Mouse (Mus musculus) spleen, postnatal 14 days (tissue): ENCODE results near the gene Egfl8.

Source experiments
- DNase-seq, 2 experiments: peaks; one replicate each; pipeline ENCODE4 v3.0.0; 2021 to 2022; ENCODE audit warnings: low spot score in 2 of 2

Gene Egfl8

DNA sequence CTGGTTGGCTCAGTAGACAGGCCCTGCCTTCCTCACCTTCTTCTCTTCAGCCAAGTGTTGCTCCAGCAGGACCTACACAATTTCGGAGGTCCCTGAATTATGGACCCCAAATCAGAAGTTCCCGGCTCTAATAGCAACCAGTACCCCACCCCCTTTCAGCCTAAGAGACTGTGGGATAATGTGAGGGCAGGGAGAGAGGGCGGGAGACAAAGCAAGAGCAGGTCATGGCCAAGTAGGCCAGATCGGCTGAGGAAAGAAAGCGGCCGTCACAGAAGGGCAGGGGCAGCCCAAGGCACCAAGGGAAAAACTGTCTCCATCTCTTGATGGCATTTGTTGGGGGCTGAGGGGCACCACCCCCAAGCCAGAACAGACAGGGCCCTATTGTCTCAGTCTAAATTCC is at the start of gene Egfl8:
Gene Egfl8 (minus strand): TSS at position 101 of the 400 bp plus-strand sequence.
- no peak for DNase-seq

DNA sequence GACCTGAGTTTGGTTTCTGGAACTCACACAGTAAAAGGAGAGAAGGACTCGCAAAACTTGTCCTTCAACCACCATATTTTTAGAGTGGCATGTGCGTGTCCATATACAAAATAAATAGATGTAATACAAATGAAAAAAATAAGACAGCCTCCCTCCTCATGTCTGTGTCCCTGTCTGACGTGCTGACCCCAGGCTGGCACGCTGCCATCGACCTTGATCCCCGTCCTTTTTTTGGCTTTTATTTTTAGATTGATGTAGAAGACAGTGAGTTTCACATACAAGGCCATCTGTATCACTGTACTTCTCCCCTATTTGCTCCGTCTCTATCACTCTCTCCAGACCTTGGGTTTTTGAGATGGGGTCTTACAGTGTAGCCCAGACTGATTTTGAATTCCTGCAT is 48.7 kb upstream of the Egfl8 start:
- no peak for DNase-seq

DNA sequence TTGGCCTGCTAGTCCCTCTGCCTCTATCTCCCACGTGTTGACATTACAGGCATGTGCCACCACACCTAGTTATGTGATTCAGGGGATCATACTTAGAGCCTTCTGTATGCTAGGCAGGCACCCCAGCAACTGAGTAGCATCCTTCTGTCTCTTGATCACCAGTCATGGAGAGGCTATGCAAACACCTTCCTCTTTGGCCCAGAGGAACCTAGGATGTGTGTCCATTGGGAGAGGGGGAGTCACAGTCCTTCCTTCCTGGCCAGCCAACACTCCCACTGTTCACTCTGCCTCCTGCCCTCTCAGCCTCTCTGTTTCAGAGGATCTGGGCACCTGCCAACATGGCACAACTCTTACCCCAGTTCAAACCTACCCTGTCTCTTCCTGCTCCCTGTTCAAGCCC is 47.8 kb upstream of the Egfl8 start:
- no peak for DNase-seq

DNA sequence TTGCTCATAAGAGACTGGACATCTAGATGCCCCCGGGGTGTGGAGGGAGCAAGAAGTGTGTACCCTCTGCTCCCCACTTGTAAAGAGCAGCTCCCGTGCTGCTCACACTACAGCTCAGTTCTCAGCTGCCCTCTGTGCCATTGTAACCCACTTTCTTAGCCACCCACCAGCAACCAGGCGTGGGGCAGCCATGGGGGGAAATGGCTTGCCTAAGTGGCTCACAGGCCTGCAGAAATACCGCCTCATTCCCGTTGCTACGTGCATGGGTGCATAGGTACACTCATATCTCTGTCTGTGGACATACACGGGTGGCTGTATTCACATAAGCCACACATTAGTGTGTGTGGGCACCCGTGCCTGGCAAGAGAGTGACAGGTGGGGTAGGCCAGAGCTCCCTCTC is 47.2 kb upstream of the Egfl8 start:
- DNase-seq: no peak

DNA sequence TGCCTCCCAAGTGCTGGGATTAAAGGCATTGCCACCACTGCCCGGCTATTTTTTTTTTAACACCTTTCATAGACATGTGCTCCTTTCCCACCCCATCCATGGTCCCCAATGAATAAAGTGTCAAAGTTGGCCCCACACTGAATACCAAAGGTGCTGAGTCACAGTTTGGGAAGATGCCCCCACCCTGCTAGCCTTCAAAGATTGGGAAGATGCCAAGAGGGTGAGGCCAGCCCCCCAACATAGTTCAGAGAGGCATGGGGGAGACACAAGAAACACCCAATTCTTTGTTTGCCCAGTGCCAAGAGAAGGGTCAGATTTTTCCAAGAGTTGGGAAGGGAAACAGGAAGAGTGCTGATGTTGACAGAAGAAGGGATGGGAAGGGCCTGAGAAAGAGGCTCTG is 46.7 kb upstream of the Egfl8 start:
- DNase-seq: no peak

DNA sequence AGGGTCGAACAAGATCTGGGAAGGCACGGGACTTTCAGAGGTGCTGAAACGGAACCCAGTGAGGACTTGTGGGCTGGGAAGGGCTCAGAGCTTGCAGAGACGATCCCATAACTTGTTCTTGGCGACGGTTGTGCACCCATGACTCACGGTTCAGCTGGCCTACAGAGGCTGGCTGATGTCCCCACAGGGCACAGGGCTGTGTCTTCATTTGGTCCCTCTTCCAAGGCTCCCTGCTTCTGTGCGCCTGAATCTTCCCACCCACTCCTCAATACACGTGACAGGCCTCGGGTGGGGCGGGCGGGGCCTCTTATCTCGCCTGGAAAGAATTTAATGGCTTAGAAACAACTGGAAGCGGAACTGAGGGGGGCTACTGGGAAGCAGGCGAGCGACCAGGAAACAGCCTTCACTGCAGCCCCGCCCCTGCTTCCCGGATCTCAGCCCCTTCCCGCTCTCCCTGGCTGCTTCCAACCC is 45.4 kb upstream of the Egfl8 start:
- no peak for DNase-seq

DNA sequence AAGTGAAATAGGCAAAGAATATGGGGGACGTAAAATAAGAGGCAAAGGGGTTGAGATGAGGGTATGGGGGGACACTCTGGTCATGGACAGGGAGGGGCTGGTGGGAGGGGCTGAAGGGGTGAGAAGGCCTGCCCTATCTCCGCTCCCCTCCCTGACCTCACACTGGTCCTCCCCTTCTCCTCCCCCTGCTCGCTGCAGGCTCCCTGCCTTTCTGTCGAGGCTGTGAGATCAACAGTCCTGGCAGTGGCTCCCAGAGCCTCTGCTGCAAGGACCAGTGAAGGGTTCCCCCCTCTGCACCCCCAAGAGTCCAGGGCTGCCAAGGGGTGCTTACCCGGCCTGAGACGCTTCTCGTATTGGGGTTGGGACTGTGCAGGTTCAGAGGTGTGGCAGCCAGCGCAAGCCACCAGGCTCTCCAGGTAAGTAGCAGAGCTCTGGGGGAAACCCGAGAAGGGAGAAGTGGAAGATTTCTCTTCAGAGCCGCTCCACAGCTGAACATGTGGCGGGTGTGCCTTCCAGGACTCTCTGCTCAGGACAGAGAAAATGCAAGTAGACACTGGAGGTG is 44.6 kb upstream of the Egfl8 start:
- no peak for DNase-seq

DNA sequence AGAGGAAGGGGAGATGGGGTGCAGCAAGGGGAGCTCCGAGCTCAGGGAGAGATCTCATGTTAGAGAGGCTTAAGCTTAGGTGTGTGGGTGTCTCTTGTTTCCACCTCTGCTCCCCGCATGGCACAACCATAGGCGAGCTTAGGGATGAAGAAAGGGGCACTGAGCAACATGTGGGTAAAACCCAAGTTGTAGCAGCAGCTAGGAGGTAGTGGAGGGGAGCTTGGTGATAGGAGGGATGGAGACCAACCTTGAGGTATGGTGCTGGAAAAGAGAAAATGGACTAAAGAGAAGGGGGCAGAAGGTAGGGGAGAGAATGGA is 44.1 kb upstream of the Egfl8 start:
- no peak for DNase-seq

DNA sequence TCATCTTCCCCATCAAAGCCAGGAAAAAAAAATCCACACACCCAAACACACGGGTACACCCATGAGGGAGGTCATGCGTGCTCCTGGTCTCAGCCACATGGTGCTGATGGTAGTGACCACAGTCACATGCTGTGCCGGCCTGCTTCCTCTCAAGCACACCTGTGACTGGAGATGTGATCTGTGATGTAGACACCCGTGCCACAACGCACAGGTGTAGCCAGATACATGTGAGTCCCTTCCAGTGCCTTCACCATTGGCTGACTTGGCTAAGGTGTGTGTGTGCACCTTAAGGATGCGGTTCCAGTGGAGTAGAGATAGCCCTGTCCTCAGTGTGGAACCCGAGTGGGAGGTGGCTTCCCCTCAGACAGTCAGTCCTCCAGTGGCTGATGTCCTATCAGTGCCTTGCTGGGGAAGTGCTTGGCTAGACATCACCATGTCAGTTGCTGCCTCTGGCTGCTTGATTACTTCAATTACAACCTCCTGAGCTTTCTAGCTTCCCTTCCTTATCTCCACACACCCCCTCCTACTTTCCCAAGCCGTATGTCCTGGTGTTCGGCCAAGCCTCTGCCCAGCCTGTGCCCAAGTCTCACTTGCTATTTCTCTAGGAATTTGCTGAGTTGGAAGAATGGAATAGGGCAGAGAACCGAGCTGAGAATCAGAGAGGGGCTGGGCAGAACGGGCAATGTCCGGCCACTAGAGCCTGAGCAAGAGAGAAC is 43.6 kb upstream of the Egfl8 start:
- no peak for DNase-seq

DNA sequence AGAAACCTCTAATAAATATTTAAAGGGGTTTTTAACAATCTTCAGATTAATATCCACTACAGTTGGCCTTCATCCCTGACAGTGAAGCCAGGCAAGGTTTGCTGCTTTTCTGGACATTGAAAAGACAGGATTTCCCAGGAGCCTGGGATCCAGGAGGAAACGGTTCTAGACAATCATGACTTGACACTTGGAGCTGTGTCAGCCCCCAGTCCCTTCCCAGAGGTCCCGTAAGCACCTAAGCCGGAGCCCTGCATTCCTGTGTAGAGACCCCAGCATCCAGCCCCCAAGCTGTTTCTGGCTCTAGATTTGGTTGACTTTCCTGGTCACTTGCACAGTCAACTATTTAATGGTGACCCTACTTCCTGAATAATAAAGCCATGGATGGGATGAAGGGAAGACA is 42.8 kb upstream of the Egfl8 start:
- no peak for DNase-seq

DNA sequence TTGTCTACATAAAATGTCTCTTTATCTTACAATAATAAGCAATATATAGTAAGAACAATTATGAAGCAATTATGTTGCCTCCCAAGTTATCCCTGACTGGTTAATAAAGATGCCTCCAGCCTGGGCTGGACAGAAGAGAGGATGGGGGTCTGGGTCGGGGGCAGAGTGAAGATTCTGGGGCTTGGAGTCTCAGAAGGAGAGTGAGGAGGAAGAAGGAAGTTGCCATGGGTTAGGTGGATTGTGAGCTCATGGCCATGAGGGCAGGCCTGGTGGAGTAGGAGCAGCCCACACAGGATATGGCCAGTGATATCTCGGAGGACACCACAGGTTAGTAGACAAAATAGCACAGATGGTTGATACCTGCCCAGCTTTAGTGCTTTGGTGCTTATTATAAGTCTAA is 42.4 kb upstream of the Egfl8 start:
- DNase-seq: no peak

DNA sequence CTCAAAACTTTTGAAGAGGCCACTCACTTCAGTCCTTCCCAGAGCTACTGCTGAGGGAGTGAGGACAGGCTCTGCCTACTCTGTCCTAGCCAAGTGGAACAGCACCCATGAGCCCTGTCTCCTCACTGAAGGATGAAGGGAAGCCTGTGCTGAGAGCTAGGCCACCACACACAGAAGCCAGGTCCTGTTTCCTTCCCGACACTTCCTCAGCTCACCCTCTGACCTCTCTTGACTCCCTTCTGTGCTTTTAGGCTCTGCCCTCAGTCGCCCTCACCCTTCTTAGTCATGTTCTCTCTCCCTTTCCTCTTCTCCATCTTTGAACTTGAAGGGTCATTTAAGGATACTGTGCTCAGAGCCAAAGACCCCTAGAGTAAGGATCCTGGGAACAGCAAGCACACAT is 41.5 kb upstream of the Egfl8 start:
- no peak for DNase-seq

DNA sequence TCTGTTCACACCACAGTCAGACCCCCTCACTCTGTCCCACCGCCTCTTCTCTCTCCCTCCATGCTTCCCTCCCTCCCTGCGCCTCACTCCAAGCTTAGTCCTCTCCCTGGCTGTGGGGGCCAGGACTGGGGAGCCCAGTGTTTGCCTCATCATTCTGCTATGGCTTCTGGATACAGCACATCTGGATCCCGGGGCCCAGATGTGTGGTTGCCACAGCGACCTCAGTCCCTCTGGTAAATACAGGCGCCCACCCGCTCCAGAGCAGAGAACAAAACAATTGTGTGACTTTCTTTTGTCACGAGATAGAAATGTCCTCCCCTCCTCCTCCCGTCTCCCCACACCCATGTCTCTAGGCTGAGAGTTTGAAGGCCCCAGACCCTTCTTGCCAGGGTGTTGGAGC is 40.9 kb upstream of the Egfl8 start:
- no peak for DNase-seq

DNA sequence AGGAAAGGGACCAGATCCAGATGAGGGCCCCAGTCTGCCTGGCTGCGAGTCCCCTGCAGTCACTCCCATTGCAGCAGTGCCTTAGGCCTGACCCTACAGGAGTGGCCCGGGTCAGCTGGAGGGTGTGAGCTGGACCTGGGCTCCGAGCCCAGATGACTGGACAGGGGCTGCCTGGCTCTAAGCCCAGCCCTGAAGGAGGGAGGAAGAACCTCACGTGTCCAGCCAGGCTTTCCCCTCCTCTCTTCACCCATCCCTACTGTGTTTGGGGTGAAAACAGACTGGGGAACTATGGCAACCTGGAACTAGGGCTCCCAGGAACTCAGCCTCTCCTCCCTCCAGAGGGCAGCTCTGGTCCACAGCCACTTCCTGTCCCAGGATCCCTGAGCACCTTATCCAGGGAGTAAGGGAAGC is 39.8 kb upstream of the Egfl8 start:
- no peak for DNase-seq

DNA sequence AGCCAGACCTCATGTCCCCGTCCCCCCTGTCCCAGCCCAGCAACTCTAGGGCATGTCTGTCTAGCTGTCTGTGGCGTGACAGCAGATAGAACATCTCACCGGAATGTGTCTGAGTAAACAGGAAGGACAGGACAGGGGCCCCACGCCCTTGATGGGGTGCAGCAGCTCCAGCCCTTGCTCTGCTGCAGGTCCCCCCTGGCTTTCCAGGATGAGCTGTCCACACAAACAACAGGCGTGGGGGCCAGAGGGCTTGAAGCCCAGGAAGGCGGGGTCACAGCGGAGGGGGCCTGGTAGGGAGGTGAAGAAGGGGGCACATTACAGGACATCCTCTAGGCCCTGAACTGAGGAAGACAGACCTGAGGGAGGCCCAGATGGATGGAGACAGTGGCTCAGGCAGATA is 39.4 kb upstream of the Egfl8 start:
- DNase-seq: no peak

DNA sequence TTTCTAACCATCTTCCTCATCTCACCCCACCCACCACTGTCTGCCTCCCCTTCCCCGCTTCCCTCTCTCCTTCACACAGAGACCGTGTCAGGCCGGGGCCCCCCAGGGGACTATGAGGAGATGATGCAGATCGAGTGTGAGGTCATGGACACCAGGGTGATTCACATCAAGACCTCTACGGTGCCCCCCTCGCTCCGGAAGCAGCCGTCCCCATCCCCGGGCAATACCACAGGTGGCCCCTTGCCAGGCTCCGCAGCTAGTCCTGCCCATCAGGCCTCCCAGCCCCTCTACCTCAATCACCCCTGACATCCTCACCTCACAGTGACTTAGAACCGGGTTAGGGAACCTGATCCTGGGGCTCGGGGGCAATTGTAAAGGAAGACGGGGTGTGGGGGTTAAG is 38.6 kb upstream of the Egfl8 start:
- no peak for DNase-seq

DNA sequence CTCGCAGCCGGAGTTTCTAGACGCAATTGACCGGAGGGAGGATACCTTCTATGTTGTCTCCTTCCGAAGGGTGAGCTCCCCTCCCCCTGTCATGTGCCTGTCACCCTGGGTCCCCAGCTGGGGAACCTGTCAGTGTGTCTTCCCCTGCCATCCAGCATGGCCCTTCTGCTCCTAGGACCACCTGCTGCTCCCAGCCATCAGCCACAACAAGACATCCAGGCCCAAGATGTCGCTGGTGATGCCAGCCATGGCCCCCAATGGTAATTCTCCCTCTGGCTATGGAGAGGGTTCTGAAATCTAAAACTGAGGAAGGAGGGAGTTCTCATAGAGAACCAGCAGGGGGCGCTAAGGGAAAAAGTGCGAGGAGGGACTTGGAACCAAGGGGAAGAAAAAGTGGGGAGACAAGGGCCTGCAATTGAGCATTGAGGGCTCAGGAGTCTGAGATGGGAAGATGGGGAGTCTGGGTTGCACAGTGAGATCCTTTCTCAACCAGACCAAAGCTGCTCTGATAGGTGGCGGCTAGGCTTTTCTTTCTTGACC is 38.0 kb upstream of the Egfl8 start:
- peak in 1 of 2 experiments; percentile 52 for DNase-seq

DNA sequence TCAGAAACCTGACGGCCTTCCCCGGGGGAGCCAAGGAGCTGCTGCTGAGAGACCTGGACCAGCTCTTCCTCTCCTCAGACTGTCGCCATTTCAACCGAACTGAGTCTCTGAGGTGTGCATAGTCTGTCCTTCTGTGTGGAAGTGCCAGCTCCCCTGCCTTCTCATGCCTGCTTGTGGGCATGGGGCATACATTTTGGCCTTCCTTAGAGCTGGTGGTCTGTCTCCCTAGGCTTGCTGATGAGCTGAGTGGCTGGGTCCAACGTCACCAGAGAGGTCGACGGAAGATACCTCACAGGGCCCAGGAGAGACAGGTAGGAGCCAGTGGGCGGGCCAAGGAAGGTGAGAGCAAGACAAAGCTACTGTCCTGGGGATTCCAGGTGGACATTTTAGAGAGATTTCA is 37.2 kb upstream of the Egfl8 start:
- DNase-seq: no peak

DNA sequence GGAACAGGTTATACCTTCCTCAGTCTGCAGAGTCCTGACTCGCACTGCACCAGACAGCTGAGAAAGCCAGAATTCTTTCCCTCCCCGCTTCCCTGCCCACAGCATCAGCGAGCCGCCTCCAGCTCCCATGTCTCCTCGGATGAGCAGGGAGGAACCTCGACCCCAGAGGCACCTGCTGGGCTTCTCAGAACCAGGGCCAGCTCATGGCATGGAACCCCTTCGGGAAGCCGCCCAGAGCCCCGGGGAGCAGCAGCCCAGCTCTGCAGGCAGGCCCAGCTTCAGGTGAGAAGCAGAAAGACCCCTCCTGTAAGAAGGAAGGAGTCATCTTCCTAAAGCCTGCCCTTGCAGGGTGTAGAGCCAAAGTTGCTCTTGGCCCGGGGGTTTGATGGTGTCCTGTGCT is 36.8 kb upstream of the Egfl8 start:
- DNase-seq: no peak

DNA sequence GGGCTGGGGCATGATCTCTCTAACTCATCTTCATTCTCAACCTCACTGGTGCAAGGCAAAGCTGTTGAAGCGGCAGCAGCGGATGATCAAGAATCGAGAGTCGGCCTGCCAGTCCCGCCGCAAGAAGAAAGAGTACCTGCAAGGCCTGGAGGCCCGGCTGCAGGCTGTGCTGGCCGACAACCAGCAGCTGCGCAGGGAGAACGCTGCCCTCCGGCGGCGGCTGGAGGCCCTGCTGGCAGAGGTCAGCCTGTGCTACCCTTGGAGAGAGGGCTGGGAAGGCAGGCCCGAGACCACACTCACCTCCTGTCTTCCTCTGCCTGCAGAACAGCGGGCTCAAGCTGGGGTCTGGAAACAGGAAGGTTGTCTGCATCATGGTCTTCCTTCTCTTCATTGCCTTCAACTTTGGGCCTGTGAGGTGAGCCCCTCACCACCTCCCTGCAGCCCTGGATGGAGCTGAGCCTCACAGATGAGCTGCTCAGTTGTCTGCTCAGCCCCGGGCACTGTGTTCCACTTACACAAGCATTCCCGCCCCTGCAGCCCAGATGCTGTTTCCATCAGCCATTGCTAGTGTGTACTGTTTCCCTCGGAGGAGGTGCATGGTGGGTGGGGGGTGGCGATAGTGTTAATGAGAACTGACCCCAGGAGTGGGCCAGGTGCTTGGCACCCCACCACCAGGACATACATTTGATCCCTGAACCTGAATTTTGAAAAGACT is 35.9 kb upstream of the Egfl8 start:
- peak in 1 of 2 experiments; percentile 45 for DNase-seq

DNA sequence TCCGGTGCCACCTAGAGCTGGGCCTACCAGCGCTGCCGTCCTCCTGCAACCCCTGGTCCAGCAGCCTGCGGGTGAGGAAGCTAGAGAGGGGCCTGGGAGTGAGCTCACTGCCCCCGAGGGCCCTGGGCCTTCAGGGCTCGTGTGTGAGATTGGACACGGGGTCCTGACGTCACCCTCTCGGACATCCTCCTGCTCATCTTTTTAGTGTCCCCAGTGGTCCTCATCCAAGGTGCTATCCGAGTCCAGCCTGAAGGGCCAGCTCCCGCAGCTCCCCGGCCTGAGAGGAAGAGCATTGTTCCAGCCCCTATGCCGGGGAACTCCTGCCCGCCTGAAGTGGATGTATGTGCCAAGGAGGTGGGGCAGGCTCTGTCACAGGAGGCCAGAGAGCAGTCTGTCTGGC is 35.0 kb upstream of the Egfl8 start:
- DNase-seq: no peak

DNA sequence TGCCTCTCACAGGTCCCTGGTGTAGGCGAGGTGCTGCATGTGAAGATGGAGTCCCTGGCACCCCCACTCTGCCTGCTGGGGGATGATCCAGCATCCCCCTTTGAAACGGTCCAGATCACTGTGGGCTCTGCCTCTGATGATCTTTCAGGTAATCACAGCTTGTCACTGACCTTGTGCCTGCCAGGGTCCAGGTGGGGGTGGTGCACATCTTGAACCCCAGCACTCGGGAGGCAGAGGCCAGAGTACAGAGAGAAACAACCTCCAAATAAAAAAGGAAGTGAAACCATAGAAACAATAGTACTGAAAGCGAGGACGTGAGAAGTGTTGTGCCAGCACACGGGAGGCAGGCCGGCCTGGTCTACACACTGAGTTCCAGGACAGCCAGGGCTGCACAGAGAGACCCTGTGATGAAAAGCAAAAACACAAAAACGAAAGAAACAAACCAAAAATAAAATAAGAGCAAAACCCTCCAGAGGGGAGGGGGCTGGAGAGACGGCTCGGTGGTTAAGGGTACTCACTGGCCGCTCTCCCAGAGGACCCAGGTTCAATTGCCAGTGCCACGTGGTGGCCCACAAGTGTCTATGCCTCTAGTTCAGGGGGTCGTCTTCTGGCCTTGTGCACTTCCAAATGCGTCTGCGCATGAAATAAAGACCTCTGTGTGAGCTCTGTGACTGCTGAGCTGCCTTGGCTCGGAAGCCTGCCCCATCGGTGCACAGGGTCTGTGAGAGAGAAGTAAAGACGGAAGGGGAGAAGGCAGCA is 33.5 kb upstream of the Egfl8 start:
- no peak for DNase-seq
